Mouse (Mus musculus) thymus, postnatal 10 days (tissue): ENCODE measurements around the gene Ccdc159.

Experiments
- DNase-seq, 2 experiments: peaks; one replicate each; pipeline ENCODE4 v3.0.0; 2021; ENCODE audit warnings: low spot score in 2 of 2

Gene Ccdc159

GRCm38 (mm10) chr9:21934021-21934420 is 6.8 kb downstream of the Ccdc159 start:
- no peak for DNase-seq

GRCm38 (mm10) chr9:21935466-21936131 is 8.3 kb downstream of the Ccdc159 start:
- DNase-seq: no peak

- DNase-seq: peak; percentile 73 to 76
Observed at GRCm38 (mm10) chr9:21936692-21937570, 9.7 kb downstream of the Ccdc159 start, which contains the start of gene Plppr2. Gene Plppr2, plus strand, starts transcription at chr9:21937033.

GRCm38 (mm10) chr9:21937711-21938175 is 10.5 kb downstream of the Ccdc159 start:
- DNase-seq: no peak

GRCm38 (mm10) chr9:21938234-21938855 is 11.1 kb downstream of the Ccdc159 start:
- DNase-seq: no peak

GRCm38 (mm10) chr9:21943046-21943445 is 15.8 kb downstream of the Ccdc159 start:
- DNase-seq: no peak

- DNase-seq: no peak
Observed at GRCm38 (mm10) chr9:21943638-21944037, 16.4 kb downstream of the Ccdc159 start.

GRCm38 (mm10) chr9:21944267-21944666 is 17.0 kb downstream of the Ccdc159 start:
- DNase-seq: no peak

- DNase-seq: no peak
Observed at GRCm38 (mm10) chr9:21947540-21948130, 20.4 kb downstream of the Ccdc159 start.

GRCm38 (mm10) chr9:21948146-21948545 is 20.9 kb downstream of the Ccdc159 start:
- DNase-seq: no peak

GRCm38 (mm10) chr9:21948790-21949189 is 21.5 kb downstream of the Ccdc159 start:
- DNase-seq: no peak

- DNase-seq: peak in 1 of 2 experiments; percentile 76
Observed at GRCm38 (mm10) chr9:21950322-21950721, 23.1 kb downstream of the Ccdc159 start.

- no peak for DNase-seq
Observed at GRCm38 (mm10) chr9:21951977-21952376, 24.7 kb downstream of the Ccdc159 start.

GRCm38 (mm10) chr9:21953600-21953999 is 26.3 kb downstream of the Ccdc159 start:
- DNase-seq: no peak

GRCm38 (mm10) chr9:21954635-21955034 is 27.4 kb downstream of the Ccdc159 start:
- DNase-seq: no peak

GRCm38 (mm10) chr9:21955225-21955569 is 27.9 kb downstream of the Ccdc159 start:
- DNase-seq: no peak

GRCm38 (mm10) chr9:21955570-21956281 is 28.5 kb downstream of the Ccdc159 start, which contains the start of gene Swsap1:
Gene Swsap1, plus strand, starts transcription at chr9:21955755.
- DNase-seq: peak; percentile 97 to 99

- no peak for DNase-seq
Observed at GRCm38 (mm10) chr9:21958372-21958771, 31.1 kb downstream of the Ccdc159 start.

GRCm38 (mm10) chr9:21959244-21959643 is 32.0 kb downstream of the Ccdc159 start:
- DNase-seq: no peak

GRCm38 (mm10) chr9:21960135-21960534 is 32.9 kb downstream of the Ccdc159 start:
- DNase-seq: no peak

GRCm38 (mm10) chr9:21960558-21961208 is 33.4 kb downstream of the Ccdc159 start:
- no peak for DNase-seq
